Mouse (Mus musculus): ENCODE measurements around the gene Dars. TPM values are rescaled to one million over a fixed set of nuclear protein-coding genes. Genes with fewer than 3 reads are reported as not detected.

The Dars gene
- total and polyA plus RNA-seq, 2 experiments from 2014 or later = 42.6 to 74.7 TPM

DNA sequence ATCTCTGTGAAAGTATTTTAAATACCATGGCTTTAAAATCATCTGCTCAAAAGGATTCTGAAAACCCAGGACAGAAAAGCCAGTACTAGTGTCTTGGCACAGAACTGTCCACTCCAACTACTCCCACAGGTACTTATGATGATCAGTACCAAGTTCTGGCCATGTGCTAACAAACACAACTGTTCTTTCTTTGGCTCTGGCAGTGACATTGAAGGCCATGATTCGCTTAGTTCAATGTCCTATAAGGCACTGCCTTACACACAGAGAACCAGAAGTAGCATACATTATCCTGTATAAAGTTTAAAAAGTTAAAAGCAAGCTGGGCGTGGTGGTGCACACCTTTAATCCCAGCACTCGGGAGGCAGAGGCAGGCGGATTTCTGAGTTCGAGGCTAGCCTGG is 6.0 kb downstream of the Dars start:
- no peaks in the 10 kb centered on the region for H3K27me3 ChIP-seq (ENCODE audit: control insufficient read depth, insufficient read depth, low read length)
- WGBS = 94% methylated on average over 5 of the region's 5 CpGs
- H3K4me1 ChIP-seq (ENCODE audit: control insufficient read depth, insufficient read depth) = no peaks in the 10 kb centered on the region
- no peak overlapping the region for H3K27ac ChIP-seq (ENCODE audit: low read depth)
- ATAC-seq (ENCODE audit: insufficient read depth, low read depth) (no peak), DNase-seq (ENCODE audit: low spot score) (no peak)
- no peak overlapping the region for H3K4me3 ChIP-seq (ENCODE audit: low read depth, low read length)
- TF ChIP-seq CTCF (IDR thresholded peaks at IDR 0.05; ENCODE audit: low read depth) (no peak), EP300 (IDR thresholded peaks at IDR 0.05; ENCODE audit: low read depth) (no peak)
- H3K4me2 ChIP-seq (ENCODE audit: low read depth, low read length) = no peak overlapping the region
- no peak overlapping the region for H3K9ac ChIP-seq (replicated peaks; ENCODE audit: low read depth, low read length)
- no peaks in the 10 kb centered on the region for H3K9me3 ChIP-seq (replicated peaks; ENCODE audit: control insufficient read depth, low read length)
- H3K36me3 ChIP-seq (replicated peaks; ENCODE audit: control insufficient read depth, insufficient read depth, low read length) = peaks cover 23% of the 10 kb centered on the region

DNA sequence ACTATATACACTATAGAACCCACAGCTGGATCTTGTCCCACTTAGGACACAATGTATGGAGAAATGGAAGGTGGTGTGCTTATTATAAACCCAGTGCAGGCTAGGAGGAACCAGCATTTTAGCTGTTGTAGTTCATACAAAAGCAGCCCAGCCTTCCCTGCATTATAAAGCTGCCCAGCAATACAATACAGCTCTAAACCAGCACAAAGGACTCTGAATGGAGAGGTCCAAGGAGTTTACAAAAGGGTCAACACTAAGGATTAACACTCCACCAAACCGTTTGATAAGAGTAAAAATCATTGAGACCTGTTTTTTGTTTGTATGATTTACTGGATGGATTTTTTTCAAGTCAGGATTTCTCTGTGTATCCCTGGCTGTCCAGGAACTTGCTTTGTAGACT is 10.3 kb downstream of the Dars start:
- Histone ChIP-seq H3K4me1 (ENCODE audit: control insufficient read depth, insufficient read depth) (no peaks in the 10 kb centered on the region), H3K36me3 (replicated peaks; ENCODE audit: control insufficient read depth, insufficient read depth, low read length) (peaks cover 28% of the 10 kb centered on the region), H3K4me3 (ENCODE audit: low read depth, low read length) (no peak overlapping the region), H3K9ac (replicated peaks; ENCODE audit: low read depth, low read length) (no peak overlapping the region), H3K9me3 (replicated peaks; ENCODE audit: control insufficient read depth, low read length) (no peaks in the 10 kb centered on the region), H3K27me3 (ENCODE audit: control insufficient read depth, insufficient read depth, low read length) (no peaks in the 10 kb centered on the region), H3K27ac (ENCODE audit: low read depth) (no peak overlapping the region), H3K4me2 (ENCODE audit: low read depth, low read length) (no peak overlapping the region)
- DNase-seq (ENCODE audit: low spot score) = no peak
- no peak for ATAC-seq (ENCODE audit: insufficient read depth, low read depth)
- WGBS = 67% methylated on average over 1 of the region's 1 CpGs
- TF ChIP-seq CTCF (IDR thresholded peaks at IDR 0.05; ENCODE audit: low read depth) (no peak), EP300 (IDR thresholded peaks at IDR 0.05; ENCODE audit: low read depth) (no peak)

DNA sequence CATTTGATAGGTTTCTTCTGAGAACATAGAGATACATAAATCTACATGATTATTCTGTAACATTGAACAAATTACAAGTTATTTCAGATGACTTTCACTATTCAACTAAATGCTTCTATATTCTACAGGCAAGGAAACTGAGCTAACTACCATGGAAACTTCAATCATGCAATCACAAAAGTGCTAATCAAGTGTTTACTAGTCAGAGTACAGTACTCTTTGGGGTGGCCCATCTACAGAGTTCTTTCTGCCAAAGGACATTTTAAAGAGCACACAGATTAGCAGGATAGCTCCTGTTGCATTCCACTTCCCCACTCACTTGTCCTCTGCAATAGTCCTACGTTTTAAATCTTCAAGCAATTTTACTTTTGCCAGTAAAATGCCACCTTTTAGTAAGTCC is 11.5 kb downstream of the Dars start:
- Histone ChIP-seq H3K36me3 (replicated peaks; ENCODE audit: control insufficient read depth, insufficient read depth, low read length) (peaks cover 26% of the 10 kb centered on the region), H3K27ac (ENCODE audit: low read depth) (no peak overlapping the region), H3K4me3 (ENCODE audit: low read depth, low read length) (no peak overlapping the region), H3K9ac (replicated peaks; ENCODE audit: low read depth, low read length) (no peak overlapping the region), H3K27me3 (ENCODE audit: control insufficient read depth, insufficient read depth, low read length) (no peaks in the 10 kb centered on the region), H3K9me3 (replicated peaks; ENCODE audit: control insufficient read depth, low read length) (no peaks in the 10 kb centered on the region), H3K4me1 (ENCODE audit: control insufficient read depth, insufficient read depth) (no peaks in the 10 kb centered on the region), H3K4me2 (ENCODE audit: low read depth, low read length) (no peak overlapping the region)
- DNase-seq (ENCODE audit: low spot score) = no peak
- TF ChIP-seq EP300 (IDR thresholded peaks at IDR 0.05; ENCODE audit: low read depth) (no peak), CTCF (IDR thresholded peaks at IDR 0.05; ENCODE audit: low read depth) (no peak)
- 60% methylated on average over 1 of the region's 1 CpGs for WGBS
- no peak for ATAC-seq (ENCODE audit: insufficient read depth, low read depth)

DNA sequence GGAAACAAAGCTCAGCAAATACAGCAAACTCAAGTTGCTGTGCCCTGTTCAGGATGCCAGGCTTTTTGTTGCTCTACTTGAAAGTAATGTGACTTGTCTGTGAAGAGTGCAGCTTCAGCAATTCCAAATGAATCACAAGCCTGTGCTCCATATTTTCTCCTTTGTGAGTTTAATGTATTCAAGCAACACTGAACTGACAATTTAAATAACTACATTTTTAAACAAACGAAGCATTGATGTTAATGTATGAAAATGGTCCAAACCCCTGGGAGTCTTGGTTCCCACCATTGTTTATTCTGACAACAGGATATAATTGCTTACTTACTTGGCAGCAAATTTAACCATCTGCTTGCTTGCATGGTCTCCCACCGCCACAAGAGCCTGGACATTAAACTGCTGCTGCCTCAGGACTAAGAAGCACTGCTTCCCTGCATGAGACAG is 12.1 kb downstream of the Dars start:
- H3K27ac ChIP-seq (ENCODE audit: low read depth) = peak overlapping the region; percentile 44; the same call in 1 of the 2 replicates
- peaks cover 29% of the 10 kb centered on the region for H3K36me3 ChIP-seq (replicated peaks; ENCODE audit: control insufficient read depth, insufficient read depth, low read length)
- no peak for TF ChIP-seq CTCF (IDR thresholded peaks at IDR 0.05; ENCODE audit: low read depth)
- no peak for DNase-seq (ENCODE audit: low spot score)
- H3K9me3 ChIP-seq (replicated peaks; ENCODE audit: control insufficient read depth, low read length) = no peaks in the 10 kb centered on the region
- H3K4me2 ChIP-seq (ENCODE audit: low read depth, low read length) = no peak overlapping the region
- whole genome bisulfite sequencing = 65% methylated on average over 2 of the region's 2 CpGs
- H3K4me3 ChIP-seq (ENCODE audit: low read depth, low read length) = no peak overlapping the region
- H3K9ac ChIP-seq (replicated peaks; ENCODE audit: low read depth, low read length) = no peak overlapping the region
- ATAC-seq (ENCODE audit: insufficient read depth, low read depth) = no peak
- H3K27me3 ChIP-seq (ENCODE audit: control insufficient read depth, insufficient read depth, low read length) = no peaks in the 10 kb centered on the region
- H3K4me1 ChIP-seq (ENCODE audit: control insufficient read depth, insufficient read depth) = no peaks in the 10 kb centered on the region

DNA sequence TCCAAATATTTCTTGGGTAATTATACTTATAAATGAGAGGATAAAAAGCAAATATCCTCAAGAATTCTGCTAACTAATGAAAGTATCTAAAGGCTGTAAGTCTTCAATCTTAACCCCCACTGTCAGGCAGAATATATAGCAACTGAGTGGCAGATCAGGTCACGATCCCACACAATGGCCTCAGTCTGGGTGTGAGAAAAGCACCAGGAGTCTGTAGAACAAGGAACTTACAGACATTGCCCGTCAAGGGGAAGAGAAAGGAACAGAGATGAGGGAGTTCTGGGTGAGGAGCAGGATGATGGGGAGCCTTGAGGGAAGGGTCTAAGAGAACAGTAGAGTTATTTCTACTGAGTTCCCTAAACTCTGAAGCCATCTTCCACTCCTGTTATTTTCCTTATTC is 16.2 kb downstream of the Dars start:
- no peak overlapping the region for H3K4me2 ChIP-seq (ENCODE audit: low read depth, low read length)
- no peaks in the 10 kb centered on the region for H3K27me3 ChIP-seq (ENCODE audit: control insufficient read depth, insufficient read depth, low read length)
- TF ChIP-seq CTCF (IDR thresholded peaks at IDR 0.05; ENCODE audit: low read depth) = no peak
- H3K27ac ChIP-seq (ENCODE audit: low read depth) = no peak overlapping the region
- no peak for ATAC-seq (ENCODE audit: insufficient read depth, low read depth)
- H3K4me3 ChIP-seq (ENCODE audit: low read depth, low read length) = no peak overlapping the region
- H3K9me3 ChIP-seq (replicated peaks; ENCODE audit: control insufficient read depth, low read length) = no peaks in the 10 kb centered on the region
- peaks cover 47% of the 10 kb centered on the region for H3K36me3 ChIP-seq (replicated peaks; ENCODE audit: control insufficient read depth, insufficient read depth, low read length)
- no peak for DNase-seq (ENCODE audit: low spot score)
- 69% methylated on average over 2 of the region's 2 CpGs for WGBS
- H3K9ac ChIP-seq (replicated peaks; ENCODE audit: low read depth, low read length) = no peak overlapping the region
- no peaks in the 10 kb centered on the region for H3K4me1 ChIP-seq (ENCODE audit: control insufficient read depth, insufficient read depth)
